Mouse (Mus musculus): ENCODE data around the gene Shroom1.
"Not testable (repeated sequence)": the region's sequence is repeated elsewhere in the genome, so short reads cannot be mapped to it uniquely, and the experiment has no call there.

The Shroom1 gene

DNA sequence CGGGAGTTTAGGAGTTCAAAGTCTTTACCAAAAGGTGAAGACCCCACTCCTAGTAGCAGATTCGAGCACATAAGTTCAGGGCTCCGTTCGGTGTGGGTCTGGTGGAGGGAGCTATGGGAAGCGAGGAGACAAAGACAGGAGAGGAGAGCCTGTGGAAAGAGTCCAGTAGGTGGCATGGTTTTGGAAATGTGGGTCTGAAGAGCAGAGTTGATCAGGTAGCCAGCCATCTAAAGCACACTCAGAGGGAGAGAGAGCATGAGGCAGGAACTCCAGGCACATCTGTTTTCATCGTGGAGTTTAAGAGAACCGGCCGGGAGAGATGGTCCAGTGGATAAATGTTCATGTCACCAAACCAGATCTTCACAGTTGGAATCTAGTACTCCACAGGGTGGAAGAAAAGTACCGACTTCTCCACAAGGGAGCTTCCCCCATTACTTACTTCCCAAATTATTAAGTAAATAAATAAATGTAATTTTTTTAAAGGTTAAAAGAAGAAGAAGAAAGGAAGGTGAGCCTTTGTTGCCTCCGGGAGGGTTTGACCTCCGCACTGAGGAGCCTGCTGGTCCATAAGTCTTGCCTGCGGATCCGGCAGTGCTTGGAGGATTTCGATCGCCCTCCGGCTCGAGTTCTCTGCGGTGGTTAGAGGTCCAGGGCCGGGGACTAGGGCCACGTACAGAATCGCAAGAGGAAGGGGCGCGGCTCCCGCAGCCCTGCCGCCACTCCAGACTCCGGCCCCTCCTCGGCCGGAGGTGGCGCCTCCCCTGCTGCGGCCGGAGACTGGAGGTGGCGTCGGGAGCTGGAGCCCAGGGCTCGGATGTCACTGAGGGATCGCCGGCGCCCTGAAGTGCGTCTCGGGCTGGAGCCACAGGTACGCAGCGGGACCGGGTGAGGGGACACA, at the start of gene Shroom1, which contains the start of gene Gm10447:
Shroom1 (plus strand) TSS at position 732 of the 898 bp plus-strand sequence.
Gm10447 (minus strand) TSS at position 637 of the 898 bp plus-strand sequence.
- no peak for DNase-seq (ENCODE audit: low read depth, low spot score)

DNA sequence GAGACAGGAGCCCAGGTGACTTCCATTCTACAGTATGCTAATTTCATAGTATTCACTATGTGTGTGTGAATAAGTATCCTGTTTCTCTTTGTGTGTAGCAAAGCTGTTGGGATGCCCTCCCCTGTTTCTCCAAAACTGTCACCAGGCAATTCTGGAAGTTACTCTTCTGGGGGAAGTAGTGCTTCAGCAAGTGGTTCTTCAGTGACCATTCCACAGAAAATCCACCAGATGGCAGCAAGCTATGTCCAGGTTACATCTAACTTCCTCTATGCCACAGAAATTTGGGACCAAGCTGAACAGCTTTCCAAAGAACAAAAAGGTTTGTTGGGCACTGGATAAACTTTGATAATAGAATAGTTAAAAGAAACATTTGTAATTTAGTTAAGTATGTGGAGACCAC, 45.3 kb upstream of the Shroom1 start:
- no peak for DNase-seq (ENCODE audit: low read depth, low spot score)

GRCm38 (mm10) chr11:53413871-53414270, 43.1 kb upstream of the Shroom1 start:
- DNase-seq (ENCODE audit: low read depth, low spot score), result no peak

DNA sequence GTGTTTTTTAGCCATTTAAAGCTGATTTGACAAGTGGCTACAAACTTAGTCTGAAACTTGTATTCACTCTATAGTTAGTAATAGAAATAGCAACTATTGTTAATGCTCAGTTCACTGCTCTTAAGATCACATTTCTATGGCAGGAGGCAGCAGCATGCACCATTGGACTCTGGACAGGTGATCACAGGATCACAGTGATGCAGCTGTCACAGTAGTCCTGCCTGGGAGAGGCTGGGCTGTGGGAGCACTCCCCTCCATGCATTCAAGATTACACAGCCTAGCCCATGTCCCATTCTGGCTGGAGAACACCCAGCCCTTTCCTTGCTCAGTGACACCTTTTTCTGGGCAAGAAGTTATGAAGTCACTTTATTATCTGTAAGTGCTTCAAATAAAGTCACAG, 39.0 kb upstream of the Shroom1 start:
- DNase-seq (ENCODE audit: low read depth, low spot score), result no peak

DNA sequence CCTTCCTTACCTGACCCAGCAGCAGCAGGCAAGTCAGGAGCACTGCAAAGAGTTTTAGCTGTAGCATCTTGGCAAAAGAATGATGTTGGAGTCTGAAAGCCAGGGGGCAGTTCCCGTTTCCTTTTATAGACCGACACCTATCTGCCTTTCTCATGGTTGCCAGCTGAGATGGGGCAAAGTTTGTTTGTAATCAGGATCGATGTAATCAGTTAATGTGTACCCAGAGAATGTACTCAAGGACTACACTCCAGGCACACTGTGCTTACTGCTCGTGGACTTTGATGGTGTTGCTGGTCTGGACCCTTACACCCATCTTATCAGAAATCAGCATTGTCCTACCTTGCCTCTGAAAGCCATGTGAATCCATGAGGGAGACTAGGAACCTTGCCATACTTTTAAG, 34.0 kb upstream of the Shroom1 start, which contains the start of gene Leap2:
Leap2 (minus strand) TSS at position 135 of the 400 bp plus-strand sequence.
- DNase-seq (ENCODE audit: low read depth, low spot score), result no peak

GRCm38 (mm10) chr11:53424826-53425225, 32.2 kb upstream of the Shroom1 start:
- DNase-seq (ENCODE audit: low read depth, low spot score), result no peak

DNA sequence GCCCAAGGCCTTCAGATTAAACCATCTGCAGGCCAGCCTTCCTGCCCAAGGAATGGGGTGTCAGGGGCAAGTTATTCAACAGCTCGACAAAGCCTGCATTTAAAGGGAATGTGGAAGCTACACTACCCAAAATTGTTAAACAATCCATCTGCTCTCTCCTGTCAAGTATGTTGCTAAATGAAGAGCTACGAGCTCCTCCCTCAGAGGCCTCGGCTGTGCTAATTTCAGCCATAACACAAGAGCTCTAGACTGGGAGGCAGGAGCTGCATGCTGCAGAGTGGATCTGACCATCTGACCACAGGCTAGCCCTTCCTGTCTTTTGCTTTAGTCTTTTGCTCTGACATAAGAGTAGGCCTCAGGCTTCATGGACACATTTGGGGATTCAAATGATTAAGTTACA, 31.8 kb upstream of the Shroom1 start:
- DNase-seq (ENCODE audit: low read depth, low spot score), result no peak

GRCm38 (mm10) chr11:53425711-53426255, 31.2 kb upstream of the Shroom1 start:
- DNase-seq (ENCODE audit: low read depth, low spot score), result no peak

DNA sequence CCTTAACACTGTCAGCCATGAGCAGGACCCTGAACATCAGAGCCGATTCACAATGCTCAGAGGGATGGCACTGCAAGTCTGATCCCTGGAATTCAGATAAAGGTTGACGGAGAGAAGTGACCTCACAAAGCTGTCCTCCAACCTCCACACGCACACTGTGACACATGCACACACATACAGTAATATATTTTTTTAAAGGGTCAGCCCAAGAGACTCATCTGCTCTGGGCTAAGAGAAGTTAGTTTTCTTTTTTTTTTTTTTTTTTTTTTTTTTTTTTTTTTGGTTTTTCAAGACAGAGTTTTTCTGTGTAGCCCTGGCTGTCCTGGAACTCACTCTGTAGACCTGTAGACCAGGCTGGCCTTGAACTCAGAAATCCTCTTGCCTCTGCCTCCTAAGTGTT, 30.1 kb upstream of the Shroom1 start:
- not testable (repeated sequence) for DNase-seq (ENCODE audit: low read depth, low spot score)

DNA sequence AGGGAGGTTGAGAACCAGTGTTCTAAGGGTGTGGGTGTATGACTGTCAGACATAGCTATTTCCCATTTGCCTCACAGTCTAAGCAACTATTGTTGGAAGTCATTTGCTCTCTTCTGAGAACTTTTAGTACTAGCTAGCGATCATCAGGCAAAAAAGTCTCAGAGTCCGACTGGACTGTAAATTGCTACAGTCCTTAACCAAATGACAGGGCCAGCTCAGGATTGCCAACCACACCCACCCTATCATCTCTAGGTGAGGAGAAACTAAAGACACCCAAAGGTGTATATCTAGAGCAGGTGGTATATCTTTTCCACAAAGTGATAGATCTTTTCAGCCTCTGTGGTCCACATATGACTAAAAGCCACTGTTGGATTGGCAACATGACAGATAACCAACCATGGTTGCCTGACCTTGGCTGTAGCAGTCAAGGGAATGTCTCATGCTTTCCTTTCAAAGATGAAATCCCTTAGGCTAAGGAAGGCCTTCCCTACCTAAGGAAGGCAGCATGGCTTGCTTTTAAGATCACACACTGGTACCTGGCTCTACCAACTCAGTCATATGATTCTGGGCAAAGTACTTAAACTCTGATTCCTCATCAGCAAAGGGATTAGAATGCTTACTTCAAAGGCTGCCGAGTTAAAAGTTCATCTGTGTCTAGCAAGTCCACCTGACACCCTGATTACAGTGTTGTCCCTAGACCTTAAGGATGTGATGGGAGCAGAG, 28.9 kb upstream of the Shroom1 start:
- DNase-seq (ENCODE audit: low read depth, low spot score), result no peak

DNA sequence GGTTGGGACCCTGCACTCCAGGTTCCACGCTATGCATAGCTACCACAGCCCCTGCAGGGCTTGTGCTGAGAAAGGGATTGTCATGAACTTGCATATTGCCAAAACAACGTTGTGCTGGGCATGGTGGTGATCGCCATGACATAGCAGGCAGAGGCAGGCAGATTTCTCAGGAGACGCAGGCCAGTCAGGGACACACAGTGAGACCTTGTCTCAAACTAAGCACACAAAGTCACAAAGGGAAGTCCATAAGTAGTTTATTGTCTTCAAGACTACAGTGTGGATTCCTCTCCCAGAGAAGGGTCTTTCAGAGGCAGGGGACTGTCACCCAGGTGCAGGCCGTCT, 28.3 kb upstream of the Shroom1 start:
- no peak for DNase-seq (ENCODE audit: low read depth, low spot score)

DNA sequence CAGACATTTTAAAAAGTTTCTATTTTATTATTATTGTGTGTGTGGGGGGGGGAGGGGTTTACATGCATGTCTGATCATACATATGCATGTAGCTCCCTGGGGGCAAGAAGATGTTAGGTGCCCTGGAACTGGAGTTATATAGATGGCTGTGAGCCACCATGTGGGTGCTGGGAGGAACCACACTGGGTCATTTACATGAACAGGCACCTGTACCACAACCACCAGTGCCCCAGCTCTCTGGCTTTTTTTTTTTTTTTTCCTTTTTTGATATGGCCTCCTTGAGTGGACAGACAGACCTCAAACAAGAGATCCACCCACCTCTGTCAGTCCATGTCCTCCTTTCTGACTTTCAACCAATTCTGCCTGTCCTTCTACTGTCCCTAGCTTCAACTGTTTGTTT, 27.8 kb upstream of the Shroom1 start:
- no peak for DNase-seq (ENCODE audit: low read depth, low spot score)

GRCm38 (mm10) chr11:53430300-53430669, 26.7 kb upstream of the Shroom1 start:
- DNase-seq (ENCODE audit: low read depth, low spot score), result no peak

GRCm38 (mm10) chr11:53430670-53431346, 26.2 kb upstream of the Shroom1 start, which contains the start of the genes Uqcrq and Gdf9:
Gene Uqcrq, minus strand, starts transcription at chr11:53430831.
Gene Gdf9, plus strand, starts transcription at chr11:53431023.
- peak; percentile 100 for DNase-seq (ENCODE audit: low read depth, low spot score)

DNA sequence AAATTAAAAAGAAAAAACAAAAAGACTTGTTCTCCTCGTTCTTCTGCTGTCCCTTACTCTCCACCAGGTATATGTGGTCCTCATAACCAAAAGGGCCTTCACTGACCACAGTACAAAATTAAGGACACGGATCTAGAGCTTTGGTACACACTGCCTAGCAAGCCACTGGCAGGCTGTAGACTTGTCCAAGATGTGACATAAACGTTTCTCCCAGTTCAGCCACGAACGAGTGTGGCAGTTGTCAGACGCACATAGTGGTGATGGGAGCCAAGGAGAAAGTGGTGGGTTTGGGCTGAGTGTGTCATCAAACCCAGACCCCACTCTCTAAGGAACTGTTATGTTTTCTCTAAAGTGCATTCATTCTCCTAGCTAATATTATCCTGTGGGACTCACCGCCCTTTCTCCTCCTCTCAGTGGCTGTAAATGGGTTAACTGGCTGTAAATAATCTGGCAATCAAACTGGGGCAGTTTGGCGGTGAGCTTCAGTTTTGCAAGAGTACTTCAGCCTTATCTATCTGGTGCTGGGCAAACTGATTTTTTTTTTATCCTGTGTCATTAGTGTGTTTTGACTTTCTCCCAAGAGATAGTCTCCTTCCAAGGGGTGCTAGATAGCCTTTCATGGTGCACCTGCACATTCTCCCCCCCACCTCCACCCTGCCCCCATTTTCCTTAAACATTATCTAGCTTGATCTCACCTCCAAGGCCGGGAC, 25.5 kb upstream of the Shroom1 start:
- no peak for DNase-seq (ENCODE audit: low read depth, low spot score)

- no peak for DNase-seq (ENCODE audit: low read depth, low spot score)
Measured at GRCm38 (mm10) chr11:53433057-53433456, 23.9 kb upstream of the Shroom1 start.

DNA sequence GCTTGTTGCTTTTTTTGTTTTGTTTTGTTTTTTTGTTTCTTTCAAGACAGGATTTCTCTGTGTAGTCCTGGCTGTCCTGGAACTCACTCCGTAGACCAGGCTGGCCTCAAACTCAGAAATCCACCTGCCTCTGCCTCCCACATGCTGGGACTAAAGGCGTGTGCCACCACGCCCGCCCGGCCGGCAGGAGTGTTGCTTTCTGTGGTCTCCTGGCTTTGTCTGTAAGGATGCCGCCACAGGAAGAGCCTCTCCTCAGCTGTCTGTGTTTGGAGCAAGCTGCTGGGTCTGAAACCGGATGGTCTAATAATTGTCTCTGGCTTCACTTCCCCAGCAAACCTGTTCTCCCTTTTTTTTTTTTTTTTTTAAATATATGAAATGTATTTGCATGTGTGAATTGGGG, 21.5 kb upstream of the Shroom1 start:
- no peak for DNase-seq (ENCODE audit: low read depth, low spot score)

DNA sequence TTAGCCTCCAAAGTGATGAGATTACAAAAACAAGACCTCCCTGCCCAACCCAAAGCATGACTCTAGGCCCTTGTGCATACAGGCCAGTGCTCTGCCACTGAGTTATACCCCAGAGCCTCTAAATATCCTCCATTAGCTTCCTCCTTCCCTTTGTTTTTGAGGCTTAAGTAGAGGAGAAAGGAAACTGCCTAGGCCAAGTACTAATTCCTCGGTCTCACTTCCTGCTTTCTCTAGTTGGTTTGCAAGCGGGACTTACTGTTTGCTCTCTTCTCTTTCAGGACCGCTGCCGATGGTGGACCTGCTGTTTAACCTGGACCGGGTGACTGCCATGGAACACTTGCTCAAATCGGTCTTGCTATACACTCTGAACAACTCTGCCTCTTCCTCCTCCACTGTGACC, 20.7 kb upstream of the Shroom1 start:
- no peak for DNase-seq (ENCODE audit: low read depth, low spot score)

GRCm38 (mm10) chr11:53441921-53442320, 15.1 kb upstream of the Shroom1 start:
- DNase-seq (ENCODE audit: low read depth, low spot score), result no peak

- no peak for DNase-seq (ENCODE audit: low read depth, low spot score)
Measured at GRCm38 (mm10) chr11:53443861-53444260, 13.1 kb upstream of the Shroom1 start.

DNA sequence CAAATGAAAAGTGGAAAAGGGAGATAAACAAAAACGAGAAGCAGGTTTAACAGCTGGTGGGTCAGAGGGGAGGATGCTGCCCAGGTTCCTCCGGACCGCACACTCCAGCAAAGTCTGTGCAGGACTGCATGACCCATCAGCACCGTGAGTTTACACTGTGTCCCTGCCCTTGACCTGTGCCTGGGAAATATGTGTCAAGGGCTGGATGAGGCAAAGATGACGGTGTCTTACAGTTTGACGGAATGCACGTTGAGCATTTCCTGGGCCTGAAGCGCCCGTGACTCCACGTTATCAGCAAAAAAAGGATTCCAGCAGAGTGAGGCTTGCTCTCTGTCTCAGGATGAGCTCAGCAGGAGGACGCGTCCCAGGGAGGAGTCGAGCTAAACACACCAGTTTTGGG, 11.4 kb upstream of the Shroom1 start:
- DNase-seq (ENCODE audit: low read depth, low spot score), result no peak

All from WW6 (cell line).